Mouse (Mus musculus) activated CD4-positive, CD25-positive, alpha-beta regulatory T cell, adult 4 months (primary cell): ENCODE data around the gene Med12l. TPM values are rescaled to one million over a fixed set of nuclear protein-coding genes. Genes with fewer than 3 reads are reported as not detected.

Experiments
- ATAC-seq: one replicate; pipeline ENCODE4 v1.8.0; 2017
- polyA plus RNA-seq, 2 experiments: library from polyadenylated mRNA; unstranded; fragments of 100-300 nt; shearing (Covaris generic); gene quantifications; one replicate each; pipeline ENCODE4 v1.2.1; 2017

Gene Med12l
- polyA plus RNA-seq, 2 experiments from 2014 or later = 0.11 to 0.53 TPM

GRCm38 (mm10) chr3:59194938-59195337, 189.3 kb downstream of the Med12l start, which contains the start of gene Gpr87:
Gpr87 (minus strand) TSS chr3:59195104.
- no peak for ATAC-seq

GRCm38 (mm10) chr3:59197329-59197948, 191.8 kb downstream of the Med12l start:
- no peak for ATAC-seq

- ATAC-seq = peak; percentile 70
Measured at GRCm38 (mm10) chr3:59203802-59204520, 198.3 kb downstream of the Med12l start.

GRCm38 (mm10) chr3:59204719-59205503, 199.3 kb downstream of the Med12l start:
- ATAC-seq = no peak

- ATAC-seq = peak; percentile 48
Measured at GRCm38 (mm10) chr3:59205941-59206340, 200.3 kb downstream of the Med12l start.

- ATAC-seq = peak; percentile 50
Measured at GRCm38 (mm10) chr3:59208650-59209548, 203.3 kb downstream of the Med12l start.

- no peak for ATAC-seq
Measured at GRCm38 (mm10) chr3:59210089-59210488, 204.5 kb downstream of the Med12l start.

- no peak for ATAC-seq
Measured at GRCm38 (mm10) chr3:59210727-59211126, 205.1 kb downstream of the Med12l start, which contains the start of gene P2ry13. P2ry13 (minus strand) TSS chr3:59210882.

- ATAC-seq = no peak
Measured at GRCm38 (mm10) chr3:59211784-59212183, 206.2 kb downstream of the Med12l start.

- ATAC-seq = no peak
Measured at GRCm38 (mm10) chr3:59212404-59212803, 206.8 kb downstream of the Med12l start.

GRCm38 (mm10) chr3:59217211-59217610, 211.6 kb downstream of the Med12l start:
- ATAC-seq = no peak

GRCm38 (mm10) chr3:59219326-59219725, 213.7 kb downstream of the Med12l start:
- ATAC-seq = no peak

GRCm38 (mm10) chr3:59222303-59222702, 216.7 kb downstream of the Med12l start:
- ATAC-seq = no peak

- ATAC-seq = no peak
Measured at GRCm38 (mm10) chr3:59225411-59225810, 219.8 kb downstream of the Med12l start.

GRCm38 (mm10) chr3:59227696-59228095, 222.1 kb downstream of the Med12l start:
- ATAC-seq = no peak

- peak; percentile 45 for ATAC-seq
Measured at GRCm38 (mm10) chr3:59228730-59229551, 223.3 kb downstream of the Med12l start.

- no peak for ATAC-seq
Measured at GRCm38 (mm10) chr3:59230912-59231311, 225.3 kb downstream of the Med12l start.

- ATAC-seq = peak; percentile 75
Measured at GRCm38 (mm10) chr3:59234878-59235277, 229.3 kb downstream of the Med12l start.

GRCm38 (mm10) chr3:59243384-59243783, 237.8 kb downstream of the Med12l start:
- ATAC-seq = no peak

GRCm38 (mm10) chr3:59248031-59248430, 242.4 kb downstream of the Med12l start:
- ATAC-seq = no peak

- ATAC-seq = no peak
Measured at GRCm38 (mm10) chr3:59250454-59250853, 244.8 kb downstream of the Med12l start.
